Mouse (Mus musculus) forebrain, embryonic 14.5 days (tissue): ENCODE data around the gene Evi5. TPM values are rescaled to one million over a fixed set of nuclear protein-coding genes. Genes with fewer than 3 reads are reported as not detected.

Source experiments
- ATAC-seq: fragments of 200-750 bp; cut with Nextera tagmentation; 2 replicates; pipeline ENCODE4 v1.8.0; 2017; ENCODE audit warnings: mild to moderate bottlenecking, moderate library complexity
- DNase-seq: peaks from one replicate; pipeline ENCODE4 v3.0.0-alpha.2; 2015; ENCODE audit warnings: low spot score
- H3K27ac ChIP-seq: fragments of 300-500 bp; sonication (generic); 2 replicates; pipeline ENCODE4 v1.5.1; 2014; ENCODE audit warnings: low read depth, mild to moderate bottlenecking, control low read depth, low read length, moderate library complexity
- H3K27me3 ChIP-seq: fragments of 300-500 bp; sonication (generic); replicated peaks from 2 replicates; pipeline ENCODE4 v1.6.1; 2014; ENCODE audit warnings: low read length, control low read depth, mixed read lengths; ENCODE audit not compliant: control insufficient read depth, insufficient read depth
- H3K36me3 ChIP-seq: fragments of 300-500 bp; sonication (generic); 2 replicates; pipeline ENCODE4 v1.6.1; 2014; ENCODE audit warnings: low read length, control low read depth; ENCODE audit not compliant: control insufficient read depth, insufficient read depth
- H3K4me1 ChIP-seq: fragments of 300-500 bp; sonication (generic); 2 replicates; pipeline ENCODE4 v1.6.1; 2014; ENCODE audit warnings: antibody characterized with exemption, low read length, control low read depth; ENCODE audit not compliant: control insufficient read depth, insufficient read depth
- H3K4me2 ChIP-seq: fragments of 300-500 bp; sonication (generic); 2 replicates; pipeline ENCODE4 v1.6.1; 2014; ENCODE audit warnings: mild to moderate bottlenecking, control low read depth, low read length
- H3K4me3 ChIP-seq: fragments of 300-500 bp; sonication (generic); 2 replicates; pipeline ENCODE4 v1.5.1; 2014; ENCODE audit warnings: low read depth, low read length, control low read depth
- H3K9ac ChIP-seq: fragments of 300-500 bp; sonication (generic); 2 replicates; pipeline ENCODE4 v1.6.1; 2014; ENCODE audit warnings: mild to moderate bottlenecking, low read length, control low read depth, moderate library complexity
- H3K9me3 ChIP-seq: fragments of 300-500 bp; sonication (generic); replicated peaks from 2 replicates; pipeline ENCODE4 v1.6.1; 2016; ENCODE audit warnings: low read length, control low read depth, mixed read lengths; ENCODE audit not compliant: control insufficient read depth
- WGBS: fragments of 180-500 bp; shearing (Covaris S2); extraction: QIAGEN DNeasy Blood & Tissue Kit; methylation state at CpG from one replicate; pipeline ENCODE4 v1.1.7; 2014; 5-methylcytosine and 5-hydroxymethylcytosine counted together
- polyA plus RNA-seq: library from polyadenylated mRNA; unstranded; fragments of >200 nt; fragmentation: Nextera tagmentation; extraction: Ambion mirVana; gene quantifications from 2 replicates; pipeline ENCODE4 v1.2.1, GENCODE M21; 2014

Evi5 gene
- polyA plus RNA-seq, 1 experiment from 2014 or later = 38.8 TPM

DNA sequence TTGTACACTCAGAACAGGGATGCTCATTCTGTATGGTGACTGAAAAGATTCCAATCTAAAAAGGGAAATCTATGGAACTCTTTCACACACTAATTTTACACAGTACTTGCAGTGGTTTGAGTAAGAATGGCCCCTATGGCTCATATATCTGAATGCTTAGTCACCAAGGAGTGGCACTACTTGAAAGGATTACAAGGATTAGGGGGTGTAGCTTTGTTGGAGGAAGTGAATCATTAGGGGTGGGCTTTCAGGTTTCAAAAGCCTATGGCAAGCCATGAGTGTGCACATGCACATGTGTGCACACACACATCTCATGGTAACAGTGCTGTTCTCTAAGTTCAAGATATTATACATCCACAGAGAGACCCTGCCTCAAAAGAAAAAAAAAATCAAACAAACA is 72.3 kb downstream of the Evi5 start:
- Histone ChIP-seq H3K27me3 (no peaks in the 10 kb centered on the region), H3K4me3 (no peak overlapping the region), H3K36me3 (peaks cover 9% of the 10 kb centered on the region), H3K4me2 (no peak overlapping the region), H3K27ac (no peak overlapping the region), H3K9ac (no peak overlapping the region), H3K9me3 (no peaks in the 10 kb centered on the region), H3K4me1 (no peaks in the 10 kb centered on the region)
- DNase-seq (no peak), ATAC-seq (no peak)

DNA sequence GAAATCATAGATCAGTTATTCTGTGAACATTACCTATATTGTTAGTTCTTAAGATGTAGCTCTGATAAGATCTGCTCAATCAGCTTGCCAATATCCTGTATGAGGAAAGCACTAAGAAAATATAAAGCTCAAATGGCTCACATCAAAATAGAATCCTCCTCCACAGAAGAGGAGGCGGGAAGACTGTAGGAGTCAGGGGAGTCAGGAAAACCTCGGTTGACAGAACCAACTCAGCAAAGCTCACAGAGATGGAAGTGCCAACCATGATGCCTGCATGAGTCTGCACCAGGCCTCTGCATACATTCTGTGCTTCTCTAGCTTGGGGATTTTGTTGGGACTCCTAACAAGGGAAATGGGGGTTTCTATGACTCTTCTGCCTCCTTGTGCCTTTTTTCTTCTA is 73.7 kb downstream of the Evi5 start:
- WGBS = 89% methylated on average over 2 of the region's 2 CpGs
- DNase-seq (no peak), ATAC-seq (no peak)
- peaks cover 11% of the 10 kb centered on the region for H3K36me3 ChIP-seq
- no peaks in the 10 kb centered on the region for H3K27me3 ChIP-seq
- no peak overlapping the region for H3K4me2 ChIP-seq
- no peaks in the 10 kb centered on the region for H3K4me1 ChIP-seq
- H3K27ac ChIP-seq = no peak overlapping the region
- H3K9ac ChIP-seq = no peak overlapping the region
- H3K9me3 ChIP-seq = no peaks in the 10 kb centered on the region
- H3K4me3 ChIP-seq = no peak overlapping the region

DNA sequence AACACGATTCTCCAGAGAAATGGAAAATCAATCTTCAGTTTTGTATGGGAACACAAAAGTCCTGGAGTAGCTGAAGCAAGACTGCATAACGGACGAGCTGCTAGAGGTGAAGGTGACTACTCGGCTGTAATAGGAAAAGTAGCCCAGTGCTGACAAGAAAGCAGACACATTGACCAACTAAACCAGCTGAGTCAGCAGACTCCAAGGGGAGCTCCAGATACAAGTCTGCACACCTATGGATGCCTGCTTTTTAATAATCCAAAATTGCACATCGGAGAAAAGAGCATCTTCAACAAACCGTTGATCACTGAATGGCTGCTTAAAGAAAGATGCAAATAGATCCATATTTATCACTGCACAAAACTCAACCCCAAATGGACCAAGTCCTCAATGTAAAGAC is 76.6 kb downstream of the Evi5 start:
- Histone ChIP-seq H3K9me3 (no peaks in the 10 kb centered on the region), H3K27me3 (no peaks in the 10 kb centered on the region), H3K36me3 (peaks cover 18% of the 10 kb centered on the region), H3K27ac (no peak overlapping the region), H3K4me1 (peaks cover 3% of the 10 kb centered on the region; the same call in 1 of the 2 replicates), H3K9ac (no peak overlapping the region), H3K4me2 (no peak overlapping the region), H3K4me3 (no peak overlapping the region)
- 94% methylated on average over 6 of the region's 6 CpGs for WGBS
- ATAC-seq = no peak
- no peak for DNase-seq

DNA sequence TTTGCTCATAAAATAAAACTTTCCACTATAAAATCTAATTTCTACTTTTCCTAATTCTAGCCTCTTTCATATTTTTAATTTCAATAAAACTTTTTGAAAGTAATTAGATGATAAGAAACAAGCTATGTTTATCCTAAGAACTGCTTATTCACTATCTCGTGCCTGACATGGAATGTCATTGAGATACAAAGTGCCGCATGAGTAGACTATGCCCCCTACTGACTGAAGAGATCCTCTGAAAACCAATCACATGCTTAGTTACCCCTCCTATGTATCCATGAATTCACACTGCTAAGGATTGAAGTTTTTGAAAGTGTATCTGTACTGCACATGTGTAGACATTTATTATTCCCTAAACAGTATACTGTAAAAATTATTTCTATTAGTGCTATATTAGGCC is 81.0 kb downstream of the Evi5 start:
- no peak for ATAC-seq
- WGBS = 27% methylated on average over 2 of the region's 2 CpGs

GRCm38 (mm10) chr5:107793258-107793657 is 81.6 kb downstream of the Evi5 start:
- no peak overlapping the region for H3K27ac ChIP-seq
- H3K9me3 ChIP-seq = no peaks in the 10 kb centered on the region
- no peak overlapping the region for H3K9ac ChIP-seq
- peaks cover 5% of the 10 kb centered on the region; the same call in 1 of the 2 replicates for H3K4me1 ChIP-seq
- H3K36me3 ChIP-seq = peaks cover 12% of the 10 kb centered on the region; the same call in 1 of the 2 replicates
- no peak for DNase-seq
- H3K4me3 ChIP-seq = no peak overlapping the region
- H3K27me3 ChIP-seq = no peaks in the 10 kb centered on the region
- H3K4me2 ChIP-seq = no peak overlapping the region
- no peak for ATAC-seq
- WGBS = 12% methylated on average over 3 of the region's 3 CpGs

More for the DNA sequence above, 81.0 kb downstream of the Evi5 start:
- Histone ChIP-seq H3K36me3 (peaks cover 18% of the 10 kb centered on the region), H3K27ac (no peak overlapping the region), H3K4me3 (no peak overlapping the region), H3K4me2 (no peak overlapping the region), H3K27me3 (no peaks in the 10 kb centered on the region), H3K4me1 (peaks cover 5% of the 10 kb centered on the region; the same call in 1 of the 2 replicates), H3K9ac (no peak overlapping the region), H3K9me3 (no peaks in the 10 kb centered on the region)
- peak; percentile 24 for DNase-seq

DNA sequence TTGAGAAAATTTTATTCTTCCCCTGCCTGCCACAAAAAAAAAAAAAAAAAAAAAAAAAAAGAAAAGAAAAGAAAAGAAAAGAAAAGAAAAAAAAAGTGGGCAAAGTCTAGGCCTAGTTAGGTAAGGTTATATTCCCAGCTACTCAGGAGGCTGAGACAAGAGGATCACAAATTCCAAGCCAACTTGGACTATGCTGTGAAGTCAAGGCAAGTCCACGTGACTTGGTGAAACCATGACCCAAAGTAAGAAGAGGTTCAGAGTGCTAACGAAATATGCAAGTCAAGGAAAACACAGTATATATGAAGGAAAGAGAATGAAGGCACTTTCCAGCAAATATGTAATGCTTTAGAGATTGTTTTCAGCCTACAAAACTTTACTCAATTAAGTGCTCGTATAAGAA is 82.4 kb downstream of the Evi5 start:
- WGBS = 96% methylated on average over 3 of the region's 3 CpGs
- no peak for DNase-seq

DNA sequence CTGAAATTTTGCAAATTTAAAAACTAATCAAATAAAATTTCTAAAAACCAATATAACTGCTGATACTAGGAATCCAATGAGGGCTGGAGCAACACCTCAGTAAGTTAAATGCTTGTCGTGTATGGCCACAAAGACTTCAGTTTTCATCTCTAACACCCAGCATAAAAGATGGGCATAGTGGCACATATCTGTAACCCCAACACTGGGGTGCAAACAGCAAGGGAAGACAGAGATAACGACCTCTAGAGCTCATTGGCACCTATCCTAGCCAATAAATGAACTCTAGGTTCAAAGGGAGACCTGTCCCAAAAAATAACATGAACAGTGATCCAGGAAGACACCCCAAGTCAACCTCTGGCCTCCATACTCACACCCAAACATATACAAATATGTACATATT is 82.9 kb downstream of the Evi5 start:
- 94% methylated on average over 2 of the region's 2 CpGs for WGBS

More for the DNA sequence above, 82.4 kb downstream of the Evi5 start:
- Histone ChIP-seq H3K9ac (no peak overlapping the region), H3K36me3 (peaks cover 8% of the 10 kb centered on the region; the same call in 1 of the 2 replicates), H3K4me2 (no peak overlapping the region), H3K4me1 (peaks cover 5% of the 10 kb centered on the region; the same call in 1 of the 2 replicates), H3K9me3 (no peaks in the 10 kb centered on the region), H3K4me3 (no peak overlapping the region), H3K27ac (no peak overlapping the region), H3K27me3 (no peaks in the 10 kb centered on the region)
- ATAC-seq = no peak

GRCm38 (mm10) chr5:107789492-107789891 is 85.4 kb downstream of the Evi5 start:
- Histone ChIP-seq H3K9me3 (no peaks in the 10 kb centered on the region), H3K36me3 (peaks cover 10% of the 10 kb centered on the region; the same call in 1 of the 2 replicates), H3K27me3 (no peaks in the 10 kb centered on the region), H3K4me2 (no peak overlapping the region), H3K9ac (no peak overlapping the region), H3K4me3 (no peak overlapping the region), H3K4me1 (peaks cover 5% of the 10 kb centered on the region; the same call in 1 of the 2 replicates), H3K27ac (no peak overlapping the region)
- peak; percentile 30 for DNase-seq
- ATAC-seq = no peak
- 75% methylated on average over 5 of the region's 5 CpGs for WGBS

More for the DNA sequence above, 82.9 kb downstream of the Evi5 start:
- Histone ChIP-seq H3K9ac (no peak overlapping the region), H3K27me3 (no peaks in the 10 kb centered on the region), H3K27ac (no peak overlapping the region), H3K4me1 (peaks cover 5% of the 10 kb centered on the region; the same call in 1 of the 2 replicates), H3K36me3 (peaks cover 8% of the 10 kb centered on the region; the same call in 1 of the 2 replicates), H3K4me3 (no peak overlapping the region), H3K9me3 (no peaks in the 10 kb centered on the region), H3K4me2 (no peak overlapping the region)
- no peak for DNase-seq
- no peak for ATAC-seq

GRCm38 (mm10) chr5:107787682-107788443 is 87.0 kb downstream of the Evi5 start:
- Histone ChIP-seq H3K27me3 (no peaks in the 10 kb centered on the region), H3K4me3 (no peak overlapping the region), H3K4me2 (no peak overlapping the region), H3K9ac (no peak overlapping the region), H3K27ac (no peak overlapping the region), H3K4me1 (no peaks in the 10 kb centered on the region), H3K36me3 (peaks cover 10% of the 10 kb centered on the region; the same call in 1 of the 2 replicates), H3K9me3 (no peaks in the 10 kb centered on the region)
- 88% methylated on average over 6 of the region's 7 CpGs for WGBS
- ATAC-seq (no peak), DNase-seq (no peak)
